Mouse (Mus musculus) midbrain, embryonic 14.5 days (tissue): ENCODE measurements at regions not wholly inside any gene's neighbourhood (a gene's known extent, or its start where the extent isn't known, plus 50 kb on each side); places are given as distances from the start of the nearest gene placed in this dataset.

ENCODE experiments used
- ATAC-seq: fragments of 200-750 bp; cut with Nextera tagmentation; 2 replicates; pipeline ENCODE4 v1.8.0; 2017; ENCODE audit warnings: moderate number of reproducible peaks, moderate library complexity; ENCODE audit not compliant: low FRiP score, low TSS enrichment
- DNase-seq: peaks from one replicate; pipeline ENCODE4 v3.0.0-alpha.2; 2015
- H3K27ac ChIP-seq: fragments of 300-500 bp; sonication (generic); replicated peaks from 2 replicates; pipeline ENCODE4 v1.5.1; 2014; ENCODE audit warnings: mild to moderate bottlenecking, low read depth, low read length, moderate library complexity
- H3K27me3 ChIP-seq: fragments of 300-500 bp; sonication (generic); 2 replicates; pipeline ENCODE4 v1.6.1; 2014; ENCODE audit warnings: low read length, control low read depth, mixed read lengths; ENCODE audit not compliant: control insufficient read depth, insufficient read depth
- H3K36me3 ChIP-seq: fragments of 300-500 bp; sonication (generic); 2 replicates; pipeline ENCODE4 v1.6.1; 2014; ENCODE audit warnings: low read length, control low read depth; ENCODE audit not compliant: control insufficient read depth, insufficient read depth
- H3K4me1 ChIP-seq: fragments of 300-500 bp; sonication (generic); 2 replicates; pipeline ENCODE4 v1.6.1; 2014; ENCODE audit warnings: mild to moderate bottlenecking, antibody characterized with exemption, low read length, control low read depth; ENCODE audit not compliant: control insufficient read depth, insufficient read depth
- H3K4me2 ChIP-seq: fragments of 300-500 bp; sonication (generic); 2 replicates; pipeline ENCODE4 v1.6.1; 2014; ENCODE audit warnings: mild to moderate bottlenecking, low read length, moderate library complexity
- H3K4me3 ChIP-seq: fragments of 300-500 bp; sonication (generic); replicated peaks from 2 replicates; pipeline ENCODE4 v1.5.1; 2014; ENCODE audit warnings: low read depth, low read length
- H3K9ac ChIP-seq: fragments of 300-500 bp; sonication (generic); replicated peaks from 2 replicates; pipeline ENCODE4 v1.6.1; 2014; ENCODE audit warnings: mild to moderate bottlenecking, low read length, moderate library complexity
- H3K9me3 ChIP-seq: fragments of 300-500 bp; sonication (generic); 2 replicates; pipeline ENCODE4 v1.6.1; 2016; ENCODE audit warnings: low read length, control low read depth, mixed read lengths; ENCODE audit not compliant: control insufficient read depth
- WGBS: fragments of 180-500 bp; shearing (Covaris S2); extraction: QIAGEN DNeasy Blood & Tissue Kit; methylation state at CpG from one replicate; pipeline ENCODE4 v1.1.7; 2014; 5-methylcytosine and 5-hydroxymethylcytosine counted together

DNA sequence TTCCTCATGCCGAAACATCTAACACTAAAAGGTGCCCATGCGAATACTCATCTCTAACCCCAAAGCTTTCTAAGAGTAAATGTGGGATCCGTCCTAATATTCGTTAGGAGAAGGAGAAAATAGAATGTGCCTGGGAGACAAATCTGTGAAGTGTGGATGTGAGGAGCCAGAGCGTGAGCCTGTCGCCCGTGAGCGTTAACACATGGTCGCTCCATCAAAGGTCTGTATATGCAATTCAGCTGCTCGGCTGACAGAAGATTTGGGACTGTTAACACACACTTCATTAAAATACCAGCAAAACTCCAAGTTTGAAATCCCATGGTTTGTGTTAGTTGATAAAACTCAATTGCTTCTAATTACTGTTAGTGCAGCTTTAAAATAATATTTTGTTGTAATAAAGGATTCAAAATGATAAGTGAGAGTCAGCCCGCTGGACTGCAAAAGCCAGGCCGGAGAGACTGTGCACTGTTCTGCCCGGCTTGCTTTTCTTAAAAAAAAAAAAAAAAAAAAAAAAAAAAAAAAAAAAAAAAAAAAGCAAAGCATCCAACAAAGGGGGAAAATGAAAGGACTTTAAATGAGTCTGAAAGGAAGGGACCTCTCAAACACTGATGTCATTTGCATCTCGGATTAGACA is 227.0 kb downstream of the Nkx6-1 start:
- DNase-seq (no peak), ATAC-seq (no peak)
- 78% methylated on average over 14 of the region's 14 CpGs for WGBS
- no peaks in the 10 kb centered on the region for H3K36me3 ChIP-seq
- peaks cover 3% of the 10 kb centered on the region for H3K27me3 ChIP-seq
- H3K4me1 ChIP-seq: no peaks in the 10 kb centered on the region
- no peak overlapping the region for H3K9ac ChIP-seq
- H3K27ac ChIP-seq: no peak overlapping the region
- H3K4me3 ChIP-seq: no peak overlapping the region
- no peak overlapping the region for H3K4me2 ChIP-seq
- no peaks in the 10 kb centered on the region for H3K9me3 ChIP-seq

DNA sequence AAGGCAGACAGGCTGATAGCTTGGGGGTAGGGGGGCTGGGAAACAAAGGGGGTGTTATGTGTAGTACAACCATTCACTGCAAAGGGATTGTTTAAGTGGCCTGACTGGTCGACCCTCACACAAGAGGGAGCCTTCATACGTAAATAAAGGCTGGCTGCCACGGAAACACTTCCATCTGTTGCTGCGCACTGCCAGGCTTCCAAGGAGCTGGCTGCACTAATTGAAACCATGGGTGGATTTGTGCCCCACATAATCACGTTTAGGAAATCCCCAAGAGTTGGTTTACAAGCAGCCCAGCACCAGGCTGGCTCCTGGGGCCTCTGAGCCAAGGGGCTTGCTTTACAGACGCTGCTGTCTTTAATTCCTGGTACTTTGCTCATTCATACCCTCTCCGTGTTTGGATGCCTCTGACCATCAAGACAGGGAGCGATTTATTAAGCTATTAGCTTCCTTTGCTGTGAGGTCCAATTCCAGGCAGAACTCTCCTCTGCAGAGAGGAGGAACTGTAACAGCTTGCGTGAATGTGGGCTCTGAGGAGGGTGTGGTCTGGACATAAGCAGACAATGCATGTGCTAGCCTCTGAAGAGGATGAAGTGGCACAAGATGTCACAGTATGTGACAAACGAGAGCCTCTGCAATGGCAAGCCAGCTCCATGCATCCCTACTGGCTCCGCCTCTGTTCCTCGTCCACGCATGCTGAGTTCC is 238.6 kb downstream of the Nkx6-1 start:
- peaks cover 33% of the 10 kb centered on the region; the same call in 1 of the 2 replicates for H3K27me3 ChIP-seq
- no peaks in the 10 kb centered on the region for H3K9me3 ChIP-seq
- 0 out of 2 replicates have a peak overlapping the region, but pooled peaks have one; percentile 23 for H3K9ac ChIP-seq
- peak overlapping the region; percentile 27 for H3K4me2 ChIP-seq
- no peak overlapping the region for H3K4me3 ChIP-seq
- peak; percentile 84; the same call in 1 of the 2 replicates for ATAC-seq
- DNase-seq: peak; percentile 77
- H3K36me3 ChIP-seq: no peaks in the 10 kb centered on the region
- peaks cover 17% of the 10 kb centered on the region for H3K4me1 ChIP-seq
- no peak overlapping the region for H3K27ac ChIP-seq
- 19% methylated on average over 13 of the region's 13 CpGs for WGBS

DNA sequence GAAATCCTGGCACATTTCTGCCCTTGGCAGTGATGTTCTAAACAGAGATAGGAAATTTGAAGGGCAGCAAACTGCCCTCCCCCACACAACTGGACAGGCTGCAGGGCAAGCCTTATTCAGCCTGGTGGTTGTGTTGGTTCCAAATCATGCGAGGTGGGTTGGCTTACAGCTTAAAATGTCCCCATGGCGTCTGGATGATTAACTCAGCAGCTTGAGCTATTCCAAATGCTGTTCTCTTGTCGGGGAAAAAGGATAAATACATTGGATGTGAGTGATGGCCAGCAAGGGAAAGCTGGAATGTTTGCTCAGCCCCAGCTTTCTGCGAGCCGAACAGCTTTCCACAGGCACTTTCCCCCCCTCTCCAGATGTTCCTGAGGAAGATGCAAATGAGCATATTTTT is 280.5 kb downstream of the Nkx6-1 start:
- Histone ChIP-seq H3K9me3 (no peaks in the 10 kb centered on the region), H3K4me1 (no peaks in the 10 kb centered on the region), H3K27me3 (no peaks in the 10 kb centered on the region), H3K9ac (no peak overlapping the region), H3K27ac (no peak overlapping the region), H3K4me2 (no peak overlapping the region), H3K4me3 (no peak overlapping the region), H3K36me3 (no peaks in the 10 kb centered on the region)
- DNase-seq: no peak
- ATAC-seq: no peak
- WGBS: 72% methylated on average over 5 of the region's 5 CpGs

DNA sequence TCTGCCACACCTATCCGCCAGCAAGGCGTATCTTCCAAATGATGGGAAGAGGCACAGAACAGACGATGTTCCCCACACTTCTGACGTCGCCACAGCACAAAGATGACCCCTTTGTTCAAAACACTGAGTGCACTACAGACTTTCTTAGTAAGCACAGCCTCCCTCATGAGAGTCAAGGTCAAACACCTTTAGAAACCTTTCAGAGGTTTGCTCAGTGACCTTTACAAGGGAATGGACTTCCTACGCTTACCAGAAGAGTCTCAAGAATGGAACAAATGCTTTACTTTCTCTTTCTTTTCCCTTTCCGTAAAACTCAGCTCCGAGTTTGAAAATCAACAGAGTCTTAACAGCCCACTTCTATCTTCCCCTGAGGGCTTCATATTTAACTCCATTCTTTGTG is 283.4 kb downstream of the Nkx6-1 start:
- WGBS: 72% methylated on average over 8 of the region's 8 CpGs
- H3K27me3 ChIP-seq: no peaks in the 10 kb centered on the region

DNA sequence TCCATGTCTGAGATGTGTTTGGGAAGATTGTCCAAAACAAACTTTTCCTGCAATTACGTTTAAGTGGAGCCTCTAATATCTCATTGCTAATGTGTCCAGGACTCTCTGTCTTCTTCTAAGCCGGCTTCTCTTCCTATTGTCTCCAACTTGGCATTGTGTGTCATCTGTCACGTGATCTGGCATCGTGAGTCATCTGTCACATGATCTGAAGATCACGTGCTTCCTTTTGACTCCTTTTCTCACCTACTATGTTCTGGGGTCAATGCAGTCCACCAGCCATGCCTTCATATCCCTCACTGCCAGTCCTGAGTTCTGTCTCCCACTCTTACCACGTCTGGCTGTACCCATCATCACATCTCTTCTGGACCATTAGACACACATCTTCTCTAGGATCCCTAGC is 288.1 kb downstream of the Nkx6-1 start:
- no peak for ATAC-seq
- Histone ChIP-seq H3K4me1 (no peaks in the 10 kb centered on the region; the same call in 1 of the 2 replicates), H3K9ac (no peak overlapping the region), H3K9me3 (no peaks in the 10 kb centered on the region), H3K4me3 (no peak overlapping the region), H3K27ac (no peak overlapping the region), H3K4me2 (no peak overlapping the region), H3K36me3 (no peaks in the 10 kb centered on the region), H3K27me3 (0 out of 2 replicates have a peak, but pooled peaks cover 2% of the 10 kb centered on the region)
- no peak for DNase-seq
- WGBS: 90% methylated on average over 6 of the region's 6 CpGs

More for the DNA sequence above, 283.4 kb downstream of the Nkx6-1 start:
- Histone ChIP-seq H3K27ac (no peak overlapping the region), H3K9me3 (no peaks in the 10 kb centered on the region), H3K4me2 (no peak overlapping the region), H3K4me3 (no peak overlapping the region), H3K36me3 (no peaks in the 10 kb centered on the region), H3K4me1 (no peaks in the 10 kb centered on the region), H3K9ac (no peak overlapping the region)
- DNase-seq (no peak), ATAC-seq (no peak)

DNA sequence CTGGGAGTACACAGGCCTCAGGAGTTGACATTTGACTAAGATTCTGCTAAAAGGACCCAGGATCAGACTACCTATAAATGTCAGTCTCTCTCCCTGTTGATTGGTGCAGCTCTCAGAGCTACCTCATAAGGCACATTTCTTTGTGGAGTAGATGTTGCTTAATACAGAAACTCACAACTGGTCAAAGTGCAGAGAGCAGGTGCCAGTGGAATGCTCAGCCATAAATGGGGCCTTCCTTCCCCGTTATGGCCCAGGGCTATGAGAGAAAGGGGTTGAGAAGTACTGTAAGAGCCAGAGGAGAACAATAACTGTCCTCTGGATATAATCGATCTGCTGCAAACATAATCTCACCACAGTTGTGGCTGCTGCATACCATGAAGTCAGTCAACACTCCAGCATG is 290.7 kb downstream of the Nkx6-1 start:
- DNase-seq: no peak
- Histone ChIP-seq H3K9me3 (no peaks in the 10 kb centered on the region), H3K4me1 (no peaks in the 10 kb centered on the region; the same call in 1 of the 2 replicates), H3K27ac (no peak overlapping the region), H3K4me3 (no peak overlapping the region), H3K4me2 (no peak overlapping the region), H3K27me3 (0 out of 2 replicates have a peak, but pooled peaks cover 4% of the 10 kb centered on the region), H3K9ac (no peak overlapping the region), H3K36me3 (no peaks in the 10 kb centered on the region)
- ATAC-seq: no peak
- 90% methylated on average over 2 of the region's 2 CpGs for WGBS

DNA sequence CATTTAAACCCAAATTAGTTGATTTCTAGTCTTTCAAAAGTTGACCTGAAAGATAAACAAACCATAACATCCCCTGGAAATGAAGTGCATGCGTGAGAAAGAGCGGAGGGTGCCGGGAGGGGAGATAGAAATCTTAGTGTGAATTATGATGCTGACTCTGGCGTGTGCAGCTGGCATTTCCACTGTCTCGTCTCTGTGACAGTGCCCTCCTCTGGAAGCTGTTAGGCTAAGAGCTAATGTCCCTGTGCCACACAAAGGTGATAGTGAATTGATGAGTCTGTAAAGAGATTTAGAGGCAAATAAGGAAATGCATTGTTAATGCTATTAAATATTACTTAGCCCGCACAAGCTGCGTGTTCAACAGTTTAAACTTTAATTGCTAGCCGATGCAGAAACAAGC is 292.6 kb downstream of the Nkx6-1 start:
- 65% methylated on average over 8 of the region's 8 CpGs for WGBS
- Histone ChIP-seq H3K36me3 (no peaks in the 10 kb centered on the region), H3K9me3 (no peaks in the 10 kb centered on the region), H3K4me3 (no peak overlapping the region), H3K27me3 (peaks cover 11% of the 10 kb centered on the region), H3K9ac (no peak overlapping the region), H3K4me2 (no peak overlapping the region), H3K27ac (no peak overlapping the region), H3K4me1 (no peaks in the 10 kb centered on the region; the same call in 1 of the 2 replicates)
- ATAC-seq (no peak), DNase-seq (peak; percentile 55)

DNA sequence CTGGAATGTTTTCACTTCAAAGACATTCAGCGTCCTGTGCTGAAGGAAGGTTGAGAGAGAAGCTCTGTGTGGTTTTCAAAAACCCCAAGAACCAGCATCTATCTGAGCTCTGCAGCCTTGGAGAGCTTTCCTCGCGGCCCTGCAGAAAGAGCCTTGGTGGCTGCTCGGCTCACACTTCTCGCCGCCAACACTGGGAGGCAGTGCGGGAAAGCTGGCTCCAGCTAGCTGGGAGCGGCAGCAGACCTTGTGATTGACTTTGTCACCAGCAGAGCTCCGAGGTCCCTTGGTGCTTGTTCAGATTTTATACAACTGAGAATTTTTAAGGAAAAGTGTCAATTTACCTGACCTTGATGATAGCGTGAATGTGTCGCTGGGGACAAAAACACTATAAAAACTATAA is 299.4 kb downstream of the Nkx6-1 start:
- no peaks in the 10 kb centered on the region for H3K9me3 ChIP-seq
- DNase-seq (peak; percentile 84), ATAC-seq (no peak)
- 12% methylated on average over 11 of the region's 11 CpGs for WGBS
- H3K27ac ChIP-seq: no peak overlapping the region
- no peak overlapping the region for H3K4me2 ChIP-seq
- H3K36me3 ChIP-seq: no peaks in the 10 kb centered on the region
- no peak overlapping the region for H3K9ac ChIP-seq
- no peaks in the 10 kb centered on the region for H3K4me1 ChIP-seq
- no peak overlapping the region for H3K4me3 ChIP-seq
- H3K27me3 ChIP-seq: peaks cover 37% of the 10 kb centered on the region

DNA sequence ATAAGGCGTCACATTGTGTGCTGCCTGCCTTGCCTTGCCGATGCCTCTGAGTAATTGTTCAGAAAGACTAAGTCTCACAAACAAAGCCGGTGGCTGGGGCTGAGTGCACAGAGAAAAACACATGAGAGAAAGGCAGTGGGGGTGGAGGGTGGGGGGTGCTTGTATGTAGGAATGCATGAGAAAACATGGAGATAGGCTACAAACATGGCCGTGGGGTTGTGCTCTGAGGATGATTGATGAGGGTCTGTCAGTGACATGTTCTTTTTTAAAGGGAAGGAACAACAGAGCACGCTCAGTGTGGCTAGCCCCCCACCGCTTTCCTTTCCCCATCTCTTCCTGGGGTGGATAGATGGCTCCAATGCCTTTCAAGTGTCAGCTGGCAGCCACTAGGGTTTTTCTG is 304.8 kb downstream of the Nkx6-1 start:
- H3K9ac ChIP-seq: no peak overlapping the region
- DNase-seq (no peak), ATAC-seq (no peak)
- no peak overlapping the region for H3K4me3 ChIP-seq
- peaks cover 12% of the 10 kb centered on the region for H3K27me3 ChIP-seq
- H3K4me2 ChIP-seq: no peak overlapping the region
- no peak overlapping the region for H3K27ac ChIP-seq
- no peaks in the 10 kb centered on the region for H3K36me3 ChIP-seq
- H3K9me3 ChIP-seq: no peaks in the 10 kb centered on the region
- no peaks in the 10 kb centered on the region for H3K4me1 ChIP-seq
- 23% methylated on average over 6 of the region's 6 CpGs for WGBS
